Mouse (Mus musculus) midbrain, embryonic 16.5 days (tissue): ENCODE measurements around the gene Pfdn6. TPM values are rescaled to one million over a fixed set of nuclear protein-coding genes. Genes with fewer than 3 reads are reported as not detected.

ENCODE experiments used
- ATAC-seq: fragments of 200-750 bp; cut with Nextera tagmentation; 2 replicates; pipeline ENCODE4 v1.8.0; 2017; ENCODE audit warnings: moderate TSS enrichment
- H3K27ac ChIP-seq: fragments of 300-500 bp; sonication (generic); 2 replicates; pipeline ENCODE4 v1.5.1; 2014; ENCODE audit warnings: mild to moderate bottlenecking, low read length, mixed read lengths
- H3K27me3 ChIP-seq: fragments of 300-500 bp; sonication (generic); 2 replicates; pipeline ENCODE4 v1.6.1; 2014; ENCODE audit warnings: low read depth, low read length, mixed read lengths; ENCODE audit not compliant: control insufficient read depth, insufficient read depth
- H3K36me3 ChIP-seq: fragments of 300-500 bp; sonication (generic); 2 replicates; pipeline ENCODE4 v1.6.1; 2014; ENCODE audit warnings: mild to moderate bottlenecking, low read length, moderate library complexity, mixed read lengths; ENCODE audit not compliant: control insufficient read depth, insufficient read depth
- H3K4me1 ChIP-seq: fragments of 300-500 bp; sonication (generic); 2 replicates; pipeline ENCODE4 v1.6.1; 2014; ENCODE audit warnings: mild to moderate bottlenecking, low read length, mixed read lengths; ENCODE audit not compliant: control insufficient read depth, insufficient read depth
- H3K4me2 ChIP-seq: fragments of 300-500 bp; sonication (generic); 2 replicates; pipeline ENCODE4 v1.6.1; 2014; ENCODE audit warnings: mild to moderate bottlenecking, low read length, mixed read lengths
- H3K4me3 ChIP-seq: fragments of 300-500 bp; sonication (generic); 2 replicates; pipeline ENCODE4 v1.5.1; 2014; ENCODE audit warnings: low read depth, mild to moderate bottlenecking, low read length, moderate library complexity, mixed read lengths
- H3K9ac ChIP-seq: fragments of 300-500 bp; sonication (generic); 2 replicates; pipeline ENCODE4 v1.6.1; 2014; ENCODE audit warnings: low read depth, low read length, mixed read lengths
- H3K9me3 ChIP-seq: fragments of 300-500 bp; sonication (generic); replicated peaks from 2 replicates; pipeline ENCODE4 v1.6.1; 2014; ENCODE audit warnings: mild to moderate bottlenecking, low read length, mixed read lengths; ENCODE audit not compliant: control insufficient read depth, poor library complexity, severe bottlenecking
- WGBS: fragments of 180-500 bp; shearing (Covaris S2); extraction: QIAGEN DNeasy Blood & Tissue Kit; methylation state at CpG from one replicate; pipeline ENCODE4 v1.1.7; 2014; 5-methylcytosine and 5-hydroxymethylcytosine counted together
- polyA plus RNA-seq: library from polyadenylated mRNA; unstranded; fragments of >200 nt; fragmentation: Nextera tagmentation; extraction: Ambion mirVana; gene quantifications from 2 replicates; pipeline ENCODE4 v1.2.1, GENCODE M21; 2015

The Pfdn6 gene
- polyA plus RNA-seq, 1 experiment from 2014 or later: 186 TPM

GRCm38 (mm10) chr17:33914969-33915391, 25.2 kb downstream of the Pfdn6 start:
- H3K36me3 ChIP-seq: peaks cover 22% of the 10 kb centered on the region
- peak overlapping the region; percentile 25; the same call in 1 of the 2 replicates for H3K4me2 ChIP-seq
- H3K27me3 ChIP-seq: peaks cover 2% of the 10 kb centered on the region; the same call in 1 of the 2 replicates
- ATAC-seq: no peak
- H3K27ac ChIP-seq: no peak overlapping the region
- 66% methylated on average over 13 of the region's 13 CpGs for WGBS
- no peak overlapping the region for H3K9ac ChIP-seq
- peaks cover 28% of the 10 kb centered on the region for H3K4me1 ChIP-seq
- H3K4me3 ChIP-seq: no peak overlapping the region; the same call in 1 of the 2 replicates
- no peaks in the 10 kb centered on the region for H3K9me3 ChIP-seq

DNA sequence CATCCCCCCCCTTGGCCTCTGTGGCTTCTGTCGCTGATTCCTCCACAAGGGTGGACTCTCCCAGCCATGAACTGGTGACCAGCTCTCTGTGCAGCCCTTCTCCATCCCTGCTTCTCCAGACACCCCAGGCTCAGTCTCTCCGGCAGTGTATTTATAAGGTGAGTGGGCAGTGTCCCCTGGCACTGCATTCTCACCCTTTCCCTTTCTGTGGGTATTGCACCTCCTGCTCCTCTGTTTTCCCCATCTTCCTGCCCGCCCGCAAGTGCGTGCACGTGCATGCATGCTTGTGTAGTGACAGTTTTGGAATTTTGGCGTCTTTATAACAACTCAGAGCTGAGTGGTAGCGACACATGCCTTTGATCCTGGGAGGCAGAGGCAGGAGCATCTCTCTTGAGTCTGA, 26.2 kb downstream of the Pfdn6 start:
- no peak overlapping the region for H3K4me2 ChIP-seq
- H3K9me3 ChIP-seq: no peaks in the 10 kb centered on the region
- peaks cover 22% of the 10 kb centered on the region for H3K36me3 ChIP-seq
- no peak overlapping the region for H3K9ac ChIP-seq
- H3K4me1 ChIP-seq: peaks cover 20% of the 10 kb centered on the region
- no peak overlapping the region for H3K4me3 ChIP-seq
- 97% methylated on average over 8 of the region's 8 CpGs for WGBS
- H3K27me3 ChIP-seq: 0 out of 2 replicates have a peak, but pooled peaks cover under 1% of the 10 kb centered on the region
- no peak overlapping the region for H3K27ac ChIP-seq
- no peak for ATAC-seq

- no peak overlapping the region for H3K4me3 ChIP-seq
- no peak for ATAC-seq
- H3K27me3 ChIP-seq: no peaks in the 10 kb centered on the region
- H3K27ac ChIP-seq: no peak overlapping the region
- 87% methylated on average over 10 of the region's 10 CpGs for WGBS
- no peak overlapping the region for H3K4me2 ChIP-seq
- H3K4me1 ChIP-seq: peaks cover 20% of the 10 kb centered on the region
- H3K9me3 ChIP-seq: no peaks in the 10 kb centered on the region
- H3K36me3 ChIP-seq: peaks cover 22% of the 10 kb centered on the region
- H3K9ac ChIP-seq: no peak overlapping the region
Observed at GRCm38 (mm10) chr17:33913264-33913663, 26.9 kb downstream of the Pfdn6 start.

DNA sequence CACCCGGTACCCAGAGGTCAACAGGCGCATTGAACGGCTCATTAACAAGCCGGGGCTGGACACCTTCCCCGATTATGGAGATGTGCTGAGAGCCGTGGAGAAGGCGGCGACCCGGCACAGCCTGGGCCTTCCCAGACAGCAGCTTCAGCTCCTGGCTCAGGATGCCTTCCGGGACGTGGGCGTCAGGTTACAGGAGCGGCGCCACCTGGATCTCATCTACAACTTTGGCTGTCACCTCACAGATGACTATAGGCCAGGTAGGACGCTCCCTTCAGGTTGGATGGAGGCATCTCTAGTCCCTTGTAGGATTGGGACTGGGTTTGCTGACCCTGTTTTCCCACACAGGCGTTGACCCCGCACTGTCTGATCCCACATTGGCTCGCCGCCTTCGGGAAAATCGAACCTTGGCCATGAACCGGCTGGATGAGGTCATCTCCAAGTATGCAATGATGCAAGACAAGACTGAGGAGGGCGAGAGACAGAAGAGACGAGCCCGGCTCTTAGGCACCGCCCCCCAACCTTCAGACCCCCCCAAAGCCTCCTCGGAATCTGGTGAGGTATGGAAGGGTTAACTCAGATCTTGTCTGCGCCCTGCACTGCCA, 28.2 kb downstream of the Pfdn6 start:
- ATAC-seq: no peak
- Histone ChIP-seq H3K27me3 (no peaks in the 10 kb centered on the region), H3K4me1 (peaks cover 23% of the 10 kb centered on the region), H3K9me3 (no peaks in the 10 kb centered on the region), H3K36me3 (peaks cover 22% of the 10 kb centered on the region), H3K4me3 (no peak overlapping the region), H3K27ac (no peak overlapping the region), H3K9ac (no peak overlapping the region), H3K4me2 (no peak overlapping the region)
- WGBS: 94% methylated on average over 28 of the region's 28 CpGs

DNA sequence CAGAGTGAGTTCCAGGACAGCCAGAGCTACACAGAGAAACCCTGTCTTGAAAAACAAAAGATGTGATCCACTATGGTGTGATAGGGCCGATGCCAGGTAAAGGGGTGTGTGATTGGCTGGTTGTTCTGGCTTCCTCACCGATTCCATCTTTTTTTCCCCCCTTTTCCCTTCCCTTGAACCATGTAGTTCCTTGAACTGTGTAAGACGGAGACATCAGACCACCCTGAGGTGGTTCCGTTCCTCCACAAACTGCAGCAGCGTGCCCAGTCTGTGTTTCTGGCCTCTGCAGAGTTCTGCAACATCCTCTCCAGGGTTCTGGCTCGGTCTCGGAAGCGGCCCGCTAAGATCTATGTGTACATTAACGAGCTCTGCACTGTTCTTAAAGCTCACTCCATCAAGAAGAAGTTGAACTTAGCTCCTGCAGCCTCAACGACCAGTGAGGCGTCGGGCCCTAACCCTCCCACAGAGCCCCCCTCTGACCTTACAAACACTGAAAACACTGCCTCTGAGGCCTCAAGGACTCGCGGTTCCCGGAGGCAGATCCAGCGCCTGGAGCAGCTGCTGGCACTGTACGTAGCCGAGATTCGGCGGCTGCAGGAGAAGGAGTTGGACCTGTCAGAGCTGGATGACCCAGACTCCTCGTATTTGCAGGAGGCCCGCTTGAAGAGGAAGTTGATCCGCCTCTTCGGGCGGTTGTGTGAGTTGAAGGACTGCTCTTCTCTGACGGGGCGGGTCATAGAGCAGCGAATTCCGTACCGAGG, 28.9 kb downstream of the Pfdn6 start:
- ATAC-seq: no peak
- Histone ChIP-seq H3K4me3 (no peak overlapping the region), H3K36me3 (peaks cover 22% of the 10 kb centered on the region), H3K9me3 (no peaks in the 10 kb centered on the region), H3K27me3 (no peaks in the 10 kb centered on the region), H3K4me1 (peaks cover 18% of the 10 kb centered on the region), H3K9ac (no peak overlapping the region), H3K4me2 (no peak overlapping the region), H3K27ac (no peak overlapping the region)
- 93% methylated on average over 31 of the region's 31 CpGs for WGBS

GRCm38 (mm10) chr17:33910346-33911051, 29.6 kb downstream of the Pfdn6 start:
- Histone ChIP-seq H3K27me3 (no peaks in the 10 kb centered on the region), H3K36me3 (peaks cover 22% of the 10 kb centered on the region), H3K4me1 (peaks cover 18% of the 10 kb centered on the region), H3K9ac (peak overlapping the region; percentile 94), H3K4me3 (peak overlapping the region; percentile 83), H3K4me2 (peak overlapping the region; percentile 89), H3K9me3 (no peaks in the 10 kb centered on the region), H3K27ac (no peak overlapping the region)
- WGBS: 57% methylated on average over 11 of the region's 11 CpGs
- ATAC-seq: no peak

DNA sequence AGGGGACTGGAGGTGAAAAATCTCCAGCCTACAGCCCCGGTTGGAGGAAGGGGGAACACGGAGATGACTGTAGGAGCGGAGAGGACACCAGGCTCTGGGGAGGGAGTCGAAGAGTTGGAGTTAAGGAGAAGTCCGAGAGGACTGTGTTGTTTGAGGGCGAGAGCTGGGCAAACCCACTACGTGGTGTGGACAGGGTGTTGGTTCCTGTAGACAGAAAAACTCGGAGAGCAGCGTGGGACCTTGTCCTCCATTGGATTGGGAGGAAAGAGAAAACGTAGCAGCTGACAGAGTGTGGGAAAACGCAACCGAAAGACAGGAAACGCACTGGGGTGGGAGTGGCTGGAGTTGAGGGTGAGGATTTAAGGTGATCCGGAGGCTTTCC, 30.3 kb downstream of the Pfdn6 start:
- Histone ChIP-seq H3K4me1 (peaks cover 13% of the 10 kb centered on the region), H3K9me3 (no peaks in the 10 kb centered on the region), H3K4me3 (peak overlapping the region; percentile 83), H3K27me3 (no peaks in the 10 kb centered on the region), H3K27ac (peak overlapping the region; percentile 86), H3K9ac (peak overlapping the region; percentile 94), H3K36me3 (peaks cover 22% of the 10 kb centered on the region), H3K4me2 (peak overlapping the region; percentile 89)
- under 1% methylated on average over 14 of the region's 14 CpGs for WGBS
- no peak; the same call in 1 of the 2 replicates for ATAC-seq

DNA sequence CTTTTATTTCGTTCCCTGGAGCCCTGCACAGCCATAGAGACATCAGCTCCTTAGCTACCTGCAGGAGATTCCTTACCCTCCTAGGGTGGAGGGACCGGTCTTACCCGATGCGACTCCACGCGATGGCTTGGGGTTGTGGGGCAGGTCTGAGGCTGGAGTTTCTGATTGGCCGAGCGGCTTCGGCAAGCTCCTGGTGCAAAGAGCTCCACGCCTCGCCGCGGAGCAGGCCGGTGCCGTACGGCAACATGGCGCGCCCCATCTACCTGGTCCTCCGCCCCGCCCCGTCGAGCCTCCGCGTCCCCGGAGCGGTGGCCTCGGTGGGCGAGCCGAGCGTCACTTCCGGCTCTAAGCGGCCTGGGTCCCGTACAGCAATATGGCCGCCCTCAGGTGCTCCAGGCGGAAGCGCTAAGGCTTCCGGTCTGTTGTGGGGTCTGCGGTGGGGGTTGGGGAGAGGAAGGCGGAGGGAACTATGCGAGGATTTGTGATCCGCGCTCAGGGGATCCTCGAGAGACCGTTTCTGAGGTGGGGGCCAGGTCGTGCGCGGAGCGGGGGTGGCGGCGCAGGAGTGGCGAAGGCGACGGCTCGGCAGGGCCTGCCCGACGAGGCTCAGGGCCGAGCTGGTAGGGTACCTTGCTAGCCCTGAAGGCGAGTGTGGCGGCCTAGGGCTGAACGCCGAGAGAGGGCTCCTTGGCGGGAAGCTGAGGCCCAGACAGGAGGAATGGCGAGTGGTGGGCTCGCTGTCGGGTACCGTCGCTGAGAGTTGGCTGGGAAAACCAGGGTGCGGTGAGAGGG, 30.9 kb downstream of the Pfdn6 start, which contains the start of gene Daxx:
Gene Daxx, plus strand, starts transcription at position 338 of the 792 bp plus-strand sequence.
- Histone ChIP-seq H3K27me3 (no peaks in the 10 kb centered on the region), H3K4me1 (peaks cover 13% of the 10 kb centered on the region), H3K9ac (peak within 1 kb of the TSS; percentile 94), H3K27ac (peak within 1 kb of the TSS; percentile 86), H3K9me3 (no peaks in the 10 kb centered on the region), H3K4me2 (peak within 1 kb of the TSS; percentile 89), H3K4me3 (peak within 1 kb of the TSS; percentile 83), H3K36me3 (peaks cover 22% of the 10 kb centered on the region)
- WGBS: under 1% methylated on average over 67 of the region's 68 CpGs
- ATAC-seq: peak; percentile 97
